Mouse (Mus musculus) E14TG2a.4 (cell line): Measurements from ENCODE around the gene A530064D06Rik.

ENCODE experiments used
- H3K27me3 ChIP-seq: 2 replicates; pipeline ENCODE4 v1.6.1; 2014; ENCODE audit warnings: low read length, control low read depth; ENCODE audit not compliant: insufficient read depth
- H3K36me3 ChIP-seq: 2 replicates; pipeline ENCODE4 v1.6.1; 2014; ENCODE audit warnings: low read length, control low read depth; ENCODE audit not compliant: insufficient read depth
- H3K4me1 ChIP-seq: replicated peaks from 2 replicates; pipeline ENCODE4 v1.6.1; 2014; ENCODE audit warnings: low read depth, low read length, control low read depth
- H3K4me3 ChIP-seq: replicated peaks from 2 replicates; pipeline ENCODE4 v1.5.1; 2014; ENCODE audit warnings: mild to moderate bottlenecking, low read length
- H3K9me3 ChIP-seq: 2 replicates; pipeline ENCODE4 v1.6.1; 2014; ENCODE audit warnings: low read length, control low read depth
- CTCF ChIP-seq: conservative IDR thresholded peaks from 2 replicates; pipeline ENCODE4 v1.5.1; 2014; ENCODE audit warnings: low read length
- NANOG ChIP-seq: IDR thresholded peaks from 2 replicates; pipeline ENCODE4 v1.6.1; 2014; ENCODE audit warnings: borderline replicate concordance, low read length, mixed read lengths
- POU5F1 ChIP-seq: IDR thresholded peaks from 2 replicates; pipeline ENCODE4 v1.6.1; 2014; ENCODE audit warnings: low read length, borderline replicate concordance

A530064D06Rik gene

GRCm38 (mm10) chr17:48132810-48133209, 34.3 kb downstream of the A530064D06Rik start:
- no peaks in the 10 kb centered on the region for H3K27me3 ChIP-seq
- TF ChIP-seq CTCF (no peak), POU5F1 (no peak), NANOG (no peak)
- H3K4me3 ChIP-seq: no peak overlapping the region
- H3K9me3 ChIP-seq: no peaks in the 10 kb centered on the region
- no peaks in the 10 kb centered on the region for H3K4me1 ChIP-seq
- no peaks in the 10 kb centered on the region for H3K36me3 ChIP-seq

- Histone ChIP-seq H3K36me3 (no peaks in the 10 kb centered on the region), H3K9me3 (no peaks in the 10 kb centered on the region), H3K4me3 (no peak overlapping the region), H3K4me1 (peaks cover 7% of the 10 kb centered on the region), H3K27me3 (no peaks in the 10 kb centered on the region)
- no peak for TF ChIP-seq CTCF
- no peak for TF ChIP-seq POU5F1
- TF ChIP-seq NANOG: no peak
These were observed 46.6 kb downstream of the A530064D06Rik start for GRCm38 (mm10) chr17:48120456-48120855.

GRCm38 (mm10) chr17:48119656-48120055, 47.4 kb downstream of the A530064D06Rik start:
- Histone ChIP-seq H3K36me3 (no peaks in the 10 kb centered on the region), H3K4me3 (no peak overlapping the region), H3K9me3 (no peaks in the 10 kb centered on the region), H3K4me1 (peaks cover 7% of the 10 kb centered on the region), H3K27me3 (no peaks in the 10 kb centered on the region)
- TF ChIP-seq NANOG (no peak), CTCF (peak; percentile 100), POU5F1 (no peak)

- TF ChIP-seq POU5F1 (no peak), CTCF (no peak), NANOG (no peak)
- Histone ChIP-seq H3K36me3 (no peaks in the 10 kb centered on the region), H3K9me3 (peaks cover 5% of the 10 kb centered on the region), H3K4me1 (peaks cover 7% of the 10 kb centered on the region), H3K4me3 (no peak overlapping the region), H3K27me3 (no peaks in the 10 kb centered on the region; the same call in 1 of the 2 replicates)
These were observed 48.5 kb downstream of the A530064D06Rik start for GRCm38 (mm10) chr17:48118570-48118969.

GRCm38 (mm10) chr17:48110547-48111287, 56.4 kb downstream of the A530064D06Rik start:
- H3K27me3 ChIP-seq: peaks cover 16% of the 10 kb centered on the region
- peaks cover 19% of the 10 kb centered on the region for H3K4me1 ChIP-seq
- H3K9me3 ChIP-seq: peaks cover 15% of the 10 kb centered on the region
- no peak overlapping the region for H3K4me3 ChIP-seq
- TF ChIP-seq CTCF (peak; percentile 90), NANOG (no peak)
- no peaks in the 10 kb centered on the region for H3K36me3 ChIP-seq

GRCm38 (mm10) chr17:48108520-48108919, 58.6 kb downstream of the A530064D06Rik start:
- H3K36me3 ChIP-seq: no peaks in the 10 kb centered on the region
- peaks cover 9% of the 10 kb centered on the region for H3K9me3 ChIP-seq
- peaks cover 16% of the 10 kb centered on the region for H3K27me3 ChIP-seq
- TF ChIP-seq CTCF (no peak), NANOG (no peak), POU5F1 (no peak)
- no peak overlapping the region for H3K4me3 ChIP-seq
- peaks cover 19% of the 10 kb centered on the region for H3K4me1 ChIP-seq

GRCm38 (mm10) chr17:48107862-48108261, 59.2 kb downstream of the A530064D06Rik start:
- TF ChIP-seq NANOG (no peak), POU5F1 (no peak), CTCF (no peak)
- Histone ChIP-seq H3K9me3 (peaks cover 3% of the 10 kb centered on the region; the same call in 1 of the 2 replicates), H3K4me1 (peaks cover 19% of the 10 kb centered on the region), H3K4me3 (no peak overlapping the region), H3K36me3 (no peaks in the 10 kb centered on the region), H3K27me3 (peaks cover 17% of the 10 kb centered on the region)

GRCm38 (mm10) chr17:48107333-48107732, 59.7 kb downstream of the A530064D06Rik start:
- Histone ChIP-seq H3K9me3 (no peaks in the 10 kb centered on the region), H3K4me3 (no peak overlapping the region), H3K27me3 (peaks cover 22% of the 10 kb centered on the region), H3K36me3 (no peaks in the 10 kb centered on the region), H3K4me1 (peaks cover 19% of the 10 kb centered on the region)
- no peak for TF ChIP-seq CTCF
- TF ChIP-seq NANOG: no peak
- no peak for TF ChIP-seq POU5F1

GRCm38 (mm10) chr17:48100441-48101417, 66.3 kb downstream of the A530064D06Rik start:
- Histone ChIP-seq H3K36me3 (no peaks in the 10 kb centered on the region), H3K27me3 (peaks cover 50% of the 10 kb centered on the region), H3K4me1 (peaks cover 45% of the 10 kb centered on the region), H3K9me3 (no peaks in the 10 kb centered on the region), H3K4me3 (peak overlapping the region; percentile 49; the same call in 1 of the 2 replicates)
- peak; percentile 63 for TF ChIP-seq CTCF
- no peak for TF ChIP-seq NANOG
